Mouse (Mus musculus) activated CD4-positive, CD25-positive, alpha-beta regulatory T cell, adult 4 months (primary cell): Measurements from ENCODE around the gene Drap1. TPM values are rescaled to one million over a fixed set of nuclear protein-coding genes. Genes with fewer than 3 reads are reported as not detected.

Experiments used
- ATAC-seq: one replicate; pipeline ENCODE4 v1.8.0; 2017
- polyA plus RNA-seq, 2 experiments: library from polyadenylated mRNA; unstranded; fragments of 100-300 nt; shearing (Covaris generic); gene quantifications; one replicate each; pipeline ENCODE4 v1.2.1; 2017

Gene Drap1
- polyA plus RNA-seq, 2 experiments from 2014 or later, result 50.3 to 53.6 TPM

- no peak for ATAC-seq
These were observed 47.3 kb downstream of the Drap1 start for GRCm38 (mm10) chr19:5377446-5377845.

DNA sequence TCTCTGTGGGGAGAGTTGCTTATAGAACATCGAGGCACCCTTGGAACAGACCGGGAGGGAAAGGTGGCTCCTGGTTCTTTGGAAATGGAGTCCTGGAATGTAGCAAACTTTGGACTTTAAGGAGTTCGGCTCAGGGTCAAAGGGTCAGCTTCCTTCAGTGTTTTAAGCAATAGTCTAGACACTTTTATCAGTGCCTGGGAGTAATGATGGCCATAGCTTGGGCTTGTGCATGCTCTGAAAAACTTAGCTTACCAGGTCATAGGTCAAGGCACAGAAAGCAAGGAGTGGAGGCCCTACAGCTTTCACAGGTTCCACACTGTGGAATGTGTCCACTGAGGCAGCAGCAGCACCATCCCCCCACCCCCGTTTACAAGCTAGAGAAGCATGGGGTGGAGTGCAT is 50.0 kb downstream of the Drap1 start:
- no peak for ATAC-seq

DNA sequence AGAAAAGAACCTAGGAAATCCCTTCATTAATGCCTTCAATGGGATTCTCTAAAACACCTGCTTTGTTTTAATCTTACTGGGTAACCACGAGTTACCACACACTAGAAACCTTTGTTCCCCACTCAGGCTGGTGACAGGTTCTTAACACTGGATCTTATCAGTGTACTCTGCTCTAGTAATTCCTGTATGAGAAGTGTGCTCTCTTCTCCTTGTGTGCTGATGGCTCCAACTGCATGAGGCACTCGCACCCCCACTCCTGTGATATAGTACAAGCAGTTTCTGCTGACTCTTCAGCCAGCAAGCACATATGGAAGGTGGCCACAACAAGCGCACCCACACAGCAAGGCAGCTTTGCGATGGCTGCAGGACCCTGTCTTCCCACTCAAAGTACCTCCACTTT is 50.6 kb downstream of the Drap1 start:
- ATAC-seq, result no peak

Other genes with a start within 250 kb of the Drap1 start
- gene Pacs1, start 151.9 kb downstream of the Drap1 start, polyA plus RNA-seq, result 10 to 100 TPM; 15.7 to 16.3 TPM
- gene Sf3b2, start 129.5 kb downstream of the Drap1 start, polyA plus RNA-seq, result 100 to 1,000 TPM; 299 to 359 TPM
- gene Gal3st3, start 126.6 kb downstream of the Drap1 start, polyA plus RNA-seq, result under 1 TPM in 1 of 2 experiments, not detected in 1; 0.13 TPM
- not detected for gene Catsper1, start 89.2 kb downstream of the Drap1 start, polyA plus RNA-seq
- gene Cst6, start 75.4 kb downstream of the Drap1 start, polyA plus RNA-seq, result 1 to 10 TPM; 7.8 to 7.9 TPM
- 10 to 100 TPM; 43.7 to 51.9 TPM for gene Eif1ad, start 58.2 kb downstream of the Drap1 start, polyA plus RNA-seq
- gene Banf1, start 57.8 kb downstream of the Drap1 start, polyA plus RNA-seq, result 100 to 1,000 TPM; 291 to 328 TPM
- gene Sart1, start 36.3 kb downstream of the Drap1 start, polyA plus RNA-seq, result 10 to 100 TPM; 16.7 to 34.3 TPM
- gene Tsga10ip, start 22.5 kb downstream of the Drap1 start, polyA plus RNA-seq, result not detected
- 10 to 100 TPM; 17.6 to 18.6 TPM for gene AI837181, start 165 bp upstream of the Drap1 start, polyA plus RNA-seq
- not detected for gene Fosl1, start 22.6 kb upstream of the Drap1 start, polyA plus RNA-seq
- gene Ccdc85b, start 32.9 kb upstream of the Drap1 start, polyA plus RNA-seq, result 1 to 10 TPM; 1.1 to 1.2 TPM
- 10 to 100 TPM; 65.0 to 84.0 TPM for gene Fibp, start 35.6 kb upstream of the Drap1 start, polyA plus RNA-seq
- gene Ctsw, start 43.5 kb upstream of the Drap1 start, polyA plus RNA-seq, result 100 to 1,000 TPM; 175 to 215 TPM
- 1 to 10 TPM; 1.5 to 1.9 TPM for gene Efemp2, start 49.0 kb upstream of the Drap1 start, polyA plus RNA-seq
- gene Mus81, start 63.4 kb upstream of the Drap1 start, polyA plus RNA-seq, result 10 to 100 TPM; 34.3 to 39.7 TPM
- gene Cfl1, start 65.5 kb upstream of the Drap1 start, polyA plus RNA-seq, result 1,000 to 10,000 TPM; 2,749 to 2,812 TPM
- under 1 TPM; 0.33 to 0.51 TPM for gene 1700020D05Rik, start 78.8 kb upstream of the Drap1 start, polyA plus RNA-seq
- 10 to 100 TPM; 16.3 to 18.4 TPM for gene Snx32, start 85.6 kb upstream of the Drap1 start, polyA plus RNA-seq
- not detected for gene Ovol1, start 135.7 kb upstream of the Drap1 start, polyA plus RNA-seq
- gene Ap5b1, start 143.0 kb upstream of the Drap1 start, polyA plus RNA-seq, result 1 to 10 TPM; 5.1 to 8.6 TPM
- gene Rnaseh2c, start 176.9 kb upstream of the Drap1 start, polyA plus RNA-seq, result 10 to 100 TPM; 65.1 to 70.2 TPM
- gene Kat5, start 185.3 kb upstream of the Drap1 start, polyA plus RNA-seq, result 10 to 100 TPM; 21.9 to 37.3 TPM
- 100 to 1,000 TPM in 1 of 2 experiments, 10 to 100 TPM in 1; 96.1 to 107 TPM for gene Rela, start 212.5 kb upstream of the Drap1 start, polyA plus RNA-seq
- gene Sipa1, start 238.7 kb upstream of the Drap1 start, polyA plus RNA-seq, result 10 to 100 TPM; 22.3 to 22.4 TPM